Mouse (Mus musculus) midbrain, embryonic 15.5 days (tissue): ENCODE results near the gene Mcpt2. TPM values are rescaled to one million over a fixed set of nuclear protein-coding genes. Genes with fewer than 3 reads are reported as not detected.

Experiments
- ATAC-seq: fragments of 200-750 bp; cut with Nextera tagmentation; replicated peaks from 2 replicates; pipeline ENCODE4 v1.8.0; 2017; ENCODE audit warnings: moderate TSS enrichment
- H3K27ac ChIP-seq: fragments of 300-500 bp; sonication (generic); 2 replicates; pipeline ENCODE4 v1.5.1; 2015; ENCODE audit warnings: mild to moderate bottlenecking, inconsistent platforms
- H3K27me3 ChIP-seq: fragments of 300-500 bp; sonication (generic); replicated peaks from 2 replicates; pipeline ENCODE4 v1.6.1; 2015; ENCODE audit warnings: inconsistent platforms
- H3K36me3 ChIP-seq: fragments of 300-500 bp; sonication (generic); replicated peaks from 2 replicates; pipeline ENCODE4 v1.6.1; 2015; ENCODE audit warnings: inconsistent platforms
- H3K4me1 ChIP-seq: fragments of 300-500 bp; sonication (generic); 2 replicates; pipeline ENCODE4 v1.6.1; 2015; ENCODE audit warnings: inconsistent platforms
- H3K4me2 ChIP-seq: fragments of 300-500 bp; sonication (generic); 2 replicates; pipeline ENCODE4 v1.6.1; 2015; ENCODE audit warnings: inconsistent platforms, mild to moderate bottlenecking, moderate library complexity
- H3K4me3 ChIP-seq: fragments of 300-500 bp; sonication (generic); 2 replicates; pipeline ENCODE4 v1.5.1; 2015; ENCODE audit warnings: mild to moderate bottlenecking, inconsistent platforms
- H3K9ac ChIP-seq: fragments of 300-500 bp; sonication (generic); 2 replicates; pipeline ENCODE4 v1.6.1; 2015; ENCODE audit warnings: mild to moderate bottlenecking, inconsistent platforms
- H3K9me3 ChIP-seq: fragments of 300-500 bp; sonication (generic); 2 replicates; pipeline ENCODE4 v1.6.1; 2016; ENCODE audit warnings: inconsistent platforms
- WGBS: fragments of 180-500 bp; shearing (Covaris S2); methylation state at CpG from one replicate; pipeline ENCODE4 v1.1.7; 2015; ENCODE audit warnings: mixed read lengths; 5-methylcytosine and 5-hydroxymethylcytosine counted together
- microRNA-seq: library from miRNA; unstranded; fragments of <30 nt; microRNA quantifications from one replicate; pipeline ENCODE4, GENCODE M21; 2016
- polyA plus RNA-seq: library from polyadenylated mRNA; unstranded; fragments of >200 nt; fragmentation: Nextera tagmentation; extraction: Ambion mirVana; gene quantifications from 2 replicates; pipeline ENCODE4 v1.2.1, GENCODE M21; 2015

Gene Mcpt2
- polyA plus RNA-seq, 1 experiment from 2014 or later: not detected

DNA sequence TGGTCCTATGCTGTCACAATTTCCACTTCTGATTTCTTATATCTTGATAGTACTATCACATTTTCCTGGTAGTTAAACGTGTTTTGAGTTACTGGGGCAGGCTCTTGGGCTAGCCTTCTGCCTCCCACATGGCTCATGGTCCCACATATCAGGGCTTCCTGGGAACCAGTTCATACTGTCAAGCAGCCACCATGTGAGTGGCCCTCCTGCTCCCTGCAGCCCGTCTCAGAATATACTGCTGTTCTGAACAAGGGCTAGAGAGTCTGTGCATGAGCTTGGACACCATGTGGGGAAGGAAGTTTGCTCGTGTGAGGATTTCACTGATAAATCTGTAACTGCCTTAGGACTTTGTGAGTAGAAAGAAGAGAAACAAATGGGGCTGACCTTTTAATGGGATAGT is 44.9 kb downstream of the Mcpt2 start:
- WGBS: 81% methylated on average over 3 of the region's 3 CpGs
- no peak overlapping the region for H3K4me3 ChIP-seq
- no peak for ATAC-seq
- no peaks in the 10 kb centered on the region for H3K27me3 ChIP-seq
- no peaks in the 10 kb centered on the region for H3K36me3 ChIP-seq
- no peaks in the 10 kb centered on the region for H3K9me3 ChIP-seq
- no peak overlapping the region for H3K4me2 ChIP-seq
- no peaks in the 10 kb centered on the region for H3K4me1 ChIP-seq
- no peak overlapping the region for H3K27ac ChIP-seq
- no peak overlapping the region for H3K9ac ChIP-seq

DNA sequence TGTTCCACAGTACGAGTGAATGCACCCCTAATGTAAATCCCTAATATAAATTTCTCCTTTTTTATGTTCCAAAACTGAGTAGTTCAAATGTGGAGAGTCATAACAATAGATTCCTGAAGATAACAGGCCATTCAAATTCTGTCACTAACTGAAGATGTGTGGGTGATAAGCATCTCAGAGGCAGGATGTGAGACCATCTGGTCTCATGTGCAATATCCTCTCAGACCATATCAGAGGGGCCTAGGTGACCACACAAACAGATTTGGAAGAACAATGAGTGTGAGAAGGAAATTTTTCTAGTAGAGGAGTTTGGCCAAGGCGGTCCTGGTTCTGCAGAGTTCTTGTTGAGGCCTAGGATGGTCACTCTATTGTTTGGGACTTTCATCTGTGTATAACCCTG is 51.5 kb downstream of the Mcpt2 start:
- 77% methylated on average over 2 of the region's 2 CpGs for WGBS
- H3K4me1 ChIP-seq: no peaks in the 10 kb centered on the region
- H3K4me3 ChIP-seq: no peak overlapping the region
- no peaks in the 10 kb centered on the region for H3K27me3 ChIP-seq
- no peak overlapping the region for H3K27ac ChIP-seq
- H3K36me3 ChIP-seq: no peaks in the 10 kb centered on the region
- H3K9me3 ChIP-seq: no peaks in the 10 kb centered on the region
- no peak overlapping the region for H3K4me2 ChIP-seq
- no peak overlapping the region for H3K9ac ChIP-seq
- no peak for ATAC-seq

Small RNA genes lying within 50 kb of the gene (microRNA-seq; reads per million reads assigned to microRNA genes)
- gene Mir6949: not detected

Other genes starting within 250 kb of the Mcpt2 start
- gene Nfatc4, start 218.9 kb upstream of the Mcpt2 start, polyA plus RNA-seq: 8.4 and 10.8 TPM in 2 replicates
- gene Nynrin, start 188.0 kb upstream of the Mcpt2 start, polyA plus RNA-seq: 12.4 and 13.6 TPM in 2 replicates
- 0.19 and 0.20 TPM in 2 replicates for gene Cbln3, start 157.6 kb upstream of the Mcpt2 start, polyA plus RNA-seq
- 10.9 and 11.4 TPM in 2 replicates for gene Khnyn, start 157.1 kb upstream of the Mcpt2 start, polyA plus RNA-seq
- 169 and 175 TPM in 2 replicates for gene Sdr39u1, start 141.7 kb upstream of the Mcpt2 start, polyA plus RNA-seq
- 0.37 and 1.6 TPM in 2 replicates for gene Cma1, start 97.4 kb upstream of the Mcpt2 start, polyA plus RNA-seq
- not detected in 2 replicates for gene Cma2, start 91.1 kb upstream of the Mcpt2 start, polyA plus RNA-seq
- gene Mcpt1, start 24.1 kb upstream of the Mcpt2 start, polyA plus RNA-seq: not detected in 2 replicates
- gene Mcpt9, start 11.5 kb upstream of the Mcpt2 start, polyA plus RNA-seq: not detected in 2 replicates
- 0.15 TPM in 1 of 2 replicates, not detected in the other for gene Mcpt4, start 20.3 kb downstream of the Mcpt2 start, polyA plus RNA-seq
- not detected in 2 replicates for gene Mcpt8, start 43.2 kb downstream of the Mcpt2 start, polyA plus RNA-seq
- not detected in 2 replicates for gene Ctsg, start 60.5 kb downstream of the Mcpt2 start, polyA plus RNA-seq
- gene Gzme, start 78.6 kb downstream of the Mcpt2 start, polyA plus RNA-seq: not detected in 2 replicates
- not detected in 2 replicates for gene Gzmd, start 90.6 kb downstream of the Mcpt2 start, polyA plus RNA-seq
- not detected in 2 replicates for gene Gzmg, start 117.5 kb downstream of the Mcpt2 start, polyA plus RNA-seq
- not detected in 2 replicates for gene Gzmn, start 132.6 kb downstream of the Mcpt2 start, polyA plus RNA-seq
- gene Gzmf, start 169.4 kb downstream of the Mcpt2 start, polyA plus RNA-seq: not detected in 2 replicates
- gene Gzmc, start 192.6 kb downstream of the Mcpt2 start, polyA plus RNA-seq: not detected in 2 replicates
- not detected in 2 replicates for gene Gzmb, start 220.2 kb downstream of the Mcpt2 start, polyA plus RNA-seq